30 mouse cellular contexts compared by ENCODE assay signal in genomic region chr9:110813789-110814188, GRCm38 (mm10). TPM values are rescaled to one million over a fixed set of nuclear protein-coding genes. Genes with fewer than 3 reads are reported as not detected.
A peak's percentile ranks its signal among the peaks of the same experiment; 100 is the strongest.
DNase-seq lines count a peak whose midpoint lies in the region; ATAC-seq and TF ChIP-seq lines count a peak whose summit lies in the region.
"Had no signal": no experiment of that assay in that cellular context is flagged by ENCODE, and none has a peak within 500 bp of the region (broad histone marks: within the 10 kb centered on the region; RNA-seq: fewer than 3 reads in every experiment).

Gene Prss44 (plus strand): TSS chr9:110813994.

- H3K36me3 ChIP-seq in hindbrain, embryonic 10.5 days, result no peaks in the 10 kb centered on the region
- no peaks in the 10 kb centered on the region for H3K36me3 ChIP-seq in hindbrain, postnatal 0 days (ENCODE audit: insufficient read depth, low read length)
- H3K36me3 ChIP-seq: embryonic facial prominence, embryonic 12.5 days; forebrain, embryonic 12.5 days; G1E; heart, embryonic 15.5 days; hindbrain, embryonic 15.5 days had no signal

- peaks cover 4% of the 10 kb centered on the region; the same call in 1 of the 2 replicates for H3K27me3 ChIP-seq in hindbrain, embryonic 10.5 days (ENCODE audit: insufficient read depth, poor library complexity, severe bottlenecking)
- no peaks in the 10 kb centered on the region for H3K27me3 ChIP-seq in hindbrain, postnatal 0 days (ENCODE audit: insufficient read depth, low read length)
- H3K27me3 ChIP-seq: embryonic facial prominence, embryonic 12.5 days; forebrain, embryonic 12.5 days; hindbrain, embryonic 15.5 days had no signal

- H3K9me3 ChIP-seq in hindbrain, embryonic 10.5 days, result no peaks in the 10 kb centered on the region
- H3K9me3 ChIP-seq in hindbrain, postnatal 0 days (ENCODE audit: low read length), result no peaks in the 10 kb centered on the region
- H3K9me3 ChIP-seq: embryonic facial prominence, embryonic 12.5 days; forebrain, embryonic 12.5 days; G1E; heart, embryonic 15.5 days; hindbrain, embryonic 15.5 days had no signal

- intact Hi-C loops in gastrocnemius, postnatal 36 days (cut with DNase I), result no loop called here

- TF ChIP-seq CTCF in hindbrain, postnatal 0 days (IDR thresholded peaks at IDR 0.05; ENCODE audit: low read depth), result no peak

- peak; percentile 11 for DNase-seq in hindbrain, embryonic 10.5 days (ENCODE audit: low spot score)
- no peak for DNase-seq in hindbrain, postnatal 0 days (ENCODE audit: low spot score)
- peak; percentile 57 for DNase-seq in ES-CJ7 (ENCODE audit: low read depth, low spot score)
- peak; percentile 9 for DNase-seq in brain, adult 2 months (ENCODE audit: low read depth, low spot score)
- peak; percentile 6 for DNase-seq in mesoderm, embryonic 11.5 days (ENCODE audit: low read depth, low spot score)
- DNase-seq in adrenal gland, postnatal 36 days, result no peak
- DNase-seq in gastrocnemius, postnatal 36 days, result no peak
- DNase-seq: adrenal gland, postnatal 14 days; B cell, adult 2 months; cerebellum, adult 9-10 months; cerebellum, postnatal 36 days; gastrocnemius, postnatal 10 days; heart, adult 2 months had no signal

- H3K4me1 ChIP-seq in hindbrain, embryonic 10.5 days (replicated peaks), result 0 out of 2 replicates have a peak, but pooled peaks cover 4% of the 10 kb centered on the region
- H3K4me1 ChIP-seq in hindbrain, postnatal 0 days (ENCODE audit: insufficient read depth, low read length), result no peaks in the 10 kb centered on the region
- H3K4me1 ChIP-seq: embryonic facial prominence, embryonic 12.5 days; forebrain, embryonic 12.5 days; heart, embryonic 15.5 days; hindbrain, embryonic 15.5 days had no signal

- no peak within 1 kb of the TSS for H3K27ac ChIP-seq in hindbrain, embryonic 10.5 days
- H3K27ac ChIP-seq in hindbrain, postnatal 0 days, result no peak within 1 kb of the TSS
- H3K27ac ChIP-seq: embryonic facial prominence, embryonic 12.5 days; forebrain, embryonic 12.5 days; heart, adult 2 months; heart, embryonic 15.5 days; hindbrain, embryonic 15.5 days had no signal

- no peak for ATAC-seq in hindbrain, postnatal 0 days
- ATAC-seq in erythroid progenitor cell, adult 5-6 weeks (replicated peaks; ENCODE audit: low FRiP score, poor library complexity, severe bottlenecking), result no peak
- ATAC-seq: activated CD4-positive, CD25-positive, alpha-beta regulatory T cell, adult 4 months; CD4-positive, CD25-positive, alpha-beta regulatory T cell, adult 4 months; forebrain, embryonic 16.5 days; inflammation-experienced regulatory T-cells, adult 6 months; intestine, postnatal 0 days had no signal

- H3K9ac ChIP-seq in hindbrain, postnatal 0 days (replicated peaks; ENCODE audit: low read length), result no peak within 1 kb of the TSS
- H3K9ac ChIP-seq: embryonic facial prominence, embryonic 12.5 days; forebrain, embryonic 12.5 days; heart, embryonic 15.5 days; hindbrain, embryonic 15.5 days had no signal

- no peak within 1 kb of the TSS for H3K4me3 ChIP-seq in hindbrain, embryonic 10.5 days
- no peak within 1 kb of the TSS for H3K4me3 ChIP-seq in hindbrain, postnatal 0 days (ENCODE audit: low read length)
- H3K4me3 ChIP-seq: embryonic facial prominence, embryonic 12.5 days; forebrain, embryonic 12.5 days; heart, adult 2 months; heart, embryonic 15.5 days; hindbrain, embryonic 15.5 days had no signal

- no peak within 1 kb of the TSS for H3K4me2 ChIP-seq in hindbrain, postnatal 0 days (ENCODE audit: low read depth, low read length)
- H3K4me2 ChIP-seq: embryonic facial prominence, embryonic 12.5 days; forebrain, embryonic 12.5 days; heart, embryonic 11.5 days; heart, embryonic 15.5 days; hindbrain, embryonic 15.5 days had no signal

- WGBS in hindbrain, embryonic 10.5 days, result 73% methylated on average over 18 of the region's 18 CpGs
- 65% methylated on average over 18 of the region's 18 CpGs for WGBS in hindbrain, postnatal 0 days

RNA-seq across cellular contexts. Expression of gene Prss44, which starts in this region (rescaled TPM):
- polyA plus RNA-seq in hindbrain, embryonic 10.5 days (2016; fragmentation: Nextera tagmentation; extraction: Ambion mirVana), result not detected in 2 replicates
- total RNA-seq in hindbrain, postnatal 0 days (2014; rRNA removed), result 0.10 TPM in 1 of 2 replicates, not detected in the other
- not detected in 2 replicates for polyA plus RNA-seq in hindbrain, postnatal 0 days (2015; fragmentation: Nextera tagmentation; extraction: Ambion mirVana)
- total RNA-seq in erythroid progenitor cell, adult 5-6 weeks (2015; ENCODE audit: low replicate concordance), result not detected in 2 replicates
- total RNA-seq in erythroid progenitor cell, adult 5-6 weeks (2017; ENCODE audit: low replicate concordance), result not detected in 2 replicates
- total RNA-seq in adrenal gland, postnatal 36 days (2021), result not detected
- not detected for total RNA-seq in gastrocnemius, postnatal 36 days (2021)
- total RNA-seq: adrenal gland, adult 18-20 months; adrenal gland, postnatal 14 days; gastrocnemius, postnatal 10 days; heart, adult 2 months; heart, postnatal 25 days had no signal
- polyA plus RNA-seq: CD4-positive, CD25-positive, alpha-beta regulatory T cell, adult 4 months; embryonic facial prominence, embryonic 12.5 days; forebrain, embryonic 12.5 days; forebrain, embryonic 16.5 days; frontal cortex, adult 2 months; G1E; gonadal fat pad, adult 2 months; heart, embryonic 11.5 days; heart, embryonic 15.5 days; hindbrain, embryonic 11.5 days; hindbrain, embryonic 15.5 days; inflammation-experienced regulatory T-cells, adult 6 months; intestine, postnatal 0 days had no signal

Comparison
In these comparisons a context has a peak if more than half of its experiments do, and no peak if none do; other contexts are left out.
1. Peak in DNase-seq in hindbrain, embryonic 10.5 days; RNA of the gene not detected or under 1 TPM.
2. DNase-seq: peak in ES-CJ7 (single experiment), brain, adult 2 months (single experiment) and mesoderm, embryonic 11.5 days (single experiment); none in hindbrain, postnatal 0 days (single experiment), adrenal gland, postnatal 36 days (0 of 2) and gastrocnemius, postnatal 36 days (0 of 2).